Mouse (Mus musculus) liver, adult 2 months (tissue): ENCODE measurements around the gene Gm20219. TPM values are rescaled to one million over a fixed set of nuclear protein-coding genes. Genes with fewer than 3 reads are reported as not detected.

Experiments
- DNase-seq: peaks from one replicate; pipeline ENCODE4 v3.0.0-alpha.2; 2011; ENCODE audit warnings: low read depth, low spot score; ENCODE audit errors: extremely low read depth
- H3K27ac ChIP-seq: fragments of 200-500 bp; replicated peaks from 2 replicates; pipeline ENCODE4 v1.5.1; 2012; ENCODE audit warnings: low read depth, mild to moderate bottlenecking, control low read depth, inconsistent platforms, low read length; ENCODE audit not compliant: insufficient read depth
- H3K27me3 ChIP-seq: fragments of 200-500 bp; 2 replicates; pipeline ENCODE4 v1.6.1; 2012; ENCODE audit warnings: mild to moderate bottlenecking, moderate library complexity, low read length, inconsistent platforms; ENCODE audit not compliant: control insufficient read depth, insufficient read depth
- H3K36me3 ChIP-seq: fragments of 200-500 bp; 2 replicates; pipeline ENCODE4 v1.6.1; 2012; ENCODE audit warnings: low read length, inconsistent platforms; ENCODE audit not compliant: control insufficient read depth, insufficient read depth
- H3K4me1 ChIP-seq: fragments of 200-500 bp; 2 replicates; pipeline ENCODE4 v1.6.1; 2011; ENCODE audit warnings: low read length; ENCODE audit not compliant: control insufficient read depth, insufficient read depth
- H3K4me3 ChIP-seq: fragments of 200-500 bp; 2 replicates; pipeline ENCODE4 v1.5.1; 2011; ENCODE audit warnings: low read depth, mild to moderate bottlenecking, control low read depth, low read length, moderate library complexity; ENCODE audit not compliant: insufficient read depth
- H3K79me2 ChIP-seq: fragments of 200-500 bp; 2 replicates; pipeline ENCODE4 v1.6.1; 2012; ENCODE audit warnings: inconsistent platforms, mild to moderate bottlenecking, low read length, moderate library complexity; ENCODE audit not compliant: control insufficient read depth, insufficient read depth
- H3K9ac ChIP-seq: fragments of 200-500 bp; 2 replicates; pipeline ENCODE4 v1.6.1; 2012; ENCODE audit warnings: low read depth, mild to moderate bottlenecking, control low read depth, inconsistent platforms, low read length
- CTCF ChIP-seq: fragments of 200-500 bp; IDR thresholded peaks from 2 replicates; pipeline ENCODE4 v1.5.1; 2011; ENCODE audit warnings: low read depth, low read length, control low read depth
- POLR2A ChIP-seq: fragments of 200-500 bp; IDR thresholded peaks from 2 replicates; pipeline ENCODE4 v1.6.1; 2011; ENCODE audit warnings: low read length, control low read depth; ENCODE audit not compliant: insufficient read depth; ENCODE audit errors: extremely low read depth
- WGBS: fragments of 180-500 bp; shearing (Covaris S2); methylation state at CpG from one replicate; pipeline ENCODE4 v1.1.7; 2018; 5-methylcytosine and 5-hydroxymethylcytosine counted together
- polyA plus RNA-seq: library from polyadenylated mRNA; depleted of rRNA; stranded (reverse); fragments of >200 nt; gene quantifications from 2 replicates; pipeline ENCODE4 v1.2.3, GENCODE M21; 2012; rRNA removed
- total RNA-seq: library from RNA; depleted of rRNA; stranded (reverse); fragments of >200 nt; gene quantifications from 2 replicates; pipeline ENCODE4 v1.2.3, GENCODE M21; 2014; rRNA removed

Gm20219 gene
- not detected in 2 replicates for total RNA-seq
- polyA plus RNA-seq, result 0.14 and 0.31 TPM in 2 replicates

DNA sequence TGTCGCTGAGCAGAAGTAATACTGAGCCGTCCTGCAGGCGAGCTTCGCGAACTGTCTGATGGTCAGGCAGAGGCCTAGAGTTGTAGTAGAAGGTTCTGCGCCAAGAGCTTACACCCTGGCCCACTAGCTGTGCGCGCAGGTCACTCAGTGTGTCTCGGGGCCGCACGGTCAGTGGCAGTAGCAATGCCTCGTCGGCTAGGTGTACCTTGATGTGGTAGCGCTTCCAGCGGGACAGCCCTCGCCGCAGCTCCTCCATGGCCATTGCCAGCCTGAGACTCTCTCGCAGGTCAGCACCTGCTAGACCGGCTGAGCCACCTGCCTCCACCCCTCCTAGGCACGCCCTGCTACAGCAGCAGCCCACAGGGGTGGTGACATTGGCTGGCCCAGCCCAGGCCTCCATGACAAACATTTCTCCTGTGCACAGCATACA, at the start of gene Gm20219:
Gene Gm20219, minus strand, starts transcription at position 266 of the 430 bp plus-strand sequence.
- no peak for DNase-seq
- H3K4me1 ChIP-seq, result no peaks in the 10 kb centered on the region
- no peaks in the 10 kb centered on the region for H3K79me2 ChIP-seq
- H3K27ac ChIP-seq, result no peak within 1 kb of the TSS
- TF ChIP-seq CTCF (no peak), POLR2A (no peak)
- 71% methylated on average over 20 of the region's 20 CpGs for WGBS
- H3K36me3 ChIP-seq, result no peaks in the 10 kb centered on the region
- H3K9ac ChIP-seq, result no peak within 1 kb of the TSS
- no peaks in the 10 kb centered on the region for H3K27me3 ChIP-seq
- no peak within 1 kb of the TSS for H3K4me3 ChIP-seq

DNA sequence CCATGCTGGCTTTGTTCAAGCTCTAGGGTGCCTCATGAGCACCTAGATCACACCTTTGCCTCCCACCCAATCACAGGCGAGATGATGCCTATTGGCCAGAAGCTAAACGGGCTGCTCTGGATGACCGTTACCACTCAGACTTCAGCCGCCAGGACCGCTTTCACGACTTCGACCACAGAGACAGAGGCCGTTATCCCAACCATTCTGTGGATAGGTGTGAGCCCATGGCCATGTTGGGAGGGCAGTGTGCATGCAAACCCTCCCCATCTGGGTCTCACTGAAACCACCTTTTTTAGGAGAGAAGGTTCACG, 49.8 kb upstream of the Gm20219 start:
- no peak for TF ChIP-seq CTCF
- TF ChIP-seq POLR2A, result no peak
- 86% methylated on average over 9 of the region's 9 CpGs for WGBS
- no peak overlapping the region for H3K4me3 ChIP-seq

DNA sequence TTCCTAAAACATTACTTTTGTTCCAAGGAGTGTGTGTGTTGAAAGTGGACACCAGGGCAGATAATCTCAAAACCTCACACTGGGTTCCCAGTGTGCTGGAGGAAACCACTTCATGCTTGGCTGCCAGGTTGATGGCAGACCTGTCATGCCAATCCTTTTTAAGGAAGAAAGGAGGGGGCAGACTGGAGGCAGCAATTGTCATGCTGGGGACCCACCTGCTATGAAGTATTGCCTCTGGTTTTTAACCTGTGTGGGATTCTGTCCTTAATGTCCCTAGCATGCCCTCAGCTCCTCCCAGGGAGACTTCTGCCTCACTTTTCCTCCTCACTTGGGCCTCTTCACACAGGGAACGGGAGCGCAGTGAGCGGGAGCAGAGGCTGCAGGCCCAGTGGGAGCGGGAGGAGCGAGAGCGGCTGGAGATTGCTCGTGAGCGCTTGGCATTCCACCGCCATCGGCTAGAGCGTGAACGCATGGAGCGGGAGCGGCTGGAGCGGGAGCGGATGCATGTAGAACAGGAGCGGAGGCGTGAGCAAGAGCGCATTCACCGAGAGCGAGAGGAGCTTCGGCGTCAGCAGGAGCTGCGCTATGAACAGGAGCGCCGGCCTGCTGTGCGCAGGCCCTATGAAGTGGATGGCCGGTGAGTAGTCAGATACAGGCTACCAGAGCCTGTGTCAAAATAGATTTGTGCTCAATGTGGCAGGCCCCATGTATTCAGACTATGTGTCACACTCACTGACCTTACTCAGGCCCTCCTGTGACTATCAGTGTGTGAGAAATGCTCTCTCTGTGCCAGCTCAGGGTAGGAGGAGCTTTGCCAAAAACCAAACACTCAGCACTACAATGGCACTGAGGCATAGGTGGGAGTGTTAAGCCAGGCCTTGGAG, 49.2 kb upstream of the Gm20219 start:
- Histone ChIP-seq H3K4me3 (no peak overlapping the region), H3K4me1 (peaks cover 2% of the 10 kb centered on the region), H3K36me3 (peaks cover 57% of the 10 kb centered on the region), H3K9ac (no peak overlapping the region), H3K27ac (no peak overlapping the region), H3K27me3 (no peaks in the 10 kb centered on the region), H3K79me2 (peaks cover under 1% of the 10 kb centered on the region; the same call in 1 of the 2 replicates)
- no peak for DNase-seq
- TF ChIP-seq CTCF (no peak), POLR2A (no peak)
- WGBS, result 97% methylated on average over 28 of the region's 28 CpGs

More for the DNA sequence above, 49.8 kb upstream of the Gm20219 start:
- Histone ChIP-seq H3K36me3 (peaks cover 57% of the 10 kb centered on the region), H3K79me2 (peaks cover 4% of the 10 kb centered on the region; the same call in 1 of the 2 replicates), H3K27ac (no peak overlapping the region), H3K9ac (no peak overlapping the region), H3K4me1 (peaks cover 6% of the 10 kb centered on the region), H3K27me3 (no peaks in the 10 kb centered on the region)
- no peak for DNase-seq

DNA sequence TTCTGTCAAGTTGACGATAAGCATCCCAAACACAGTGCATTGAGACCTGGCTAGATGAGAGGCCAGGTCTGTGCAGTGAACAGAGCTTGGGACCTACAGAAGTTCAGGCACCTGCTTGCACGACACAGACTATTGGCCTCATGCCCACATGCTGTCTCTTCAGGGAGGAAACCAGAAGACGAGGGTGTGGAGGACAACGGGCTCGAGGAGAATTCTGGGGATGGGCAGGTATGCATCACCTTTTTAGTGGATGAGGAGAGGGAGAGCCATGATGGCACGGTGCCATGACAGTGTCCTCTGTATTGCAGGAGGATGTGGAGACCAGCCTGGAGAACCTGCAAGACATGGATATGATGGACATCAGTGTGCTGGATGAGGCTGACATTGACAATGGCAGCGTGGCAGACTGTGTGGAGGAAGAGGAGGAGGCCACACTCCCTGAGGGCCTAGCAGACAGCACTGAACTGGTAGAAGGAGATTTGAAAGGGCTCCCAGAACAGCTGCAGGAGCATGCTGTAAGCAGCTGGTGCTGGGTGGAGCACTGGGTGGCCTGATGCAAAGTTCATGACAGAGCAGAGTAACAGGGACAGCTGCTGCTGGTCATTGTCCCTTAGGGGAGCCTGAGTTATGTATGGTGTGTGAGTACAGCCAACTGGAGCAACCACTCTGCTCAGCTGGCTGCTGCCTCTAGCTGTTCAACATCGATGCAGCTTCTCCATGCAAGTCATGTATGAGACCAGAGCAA, 39.5 kb upstream of the Gm20219 start:
- Histone ChIP-seq H3K4me1 (no peaks in the 10 kb centered on the region), H3K27me3 (no peaks in the 10 kb centered on the region), H3K9ac (no peak overlapping the region), H3K4me3 (no peak overlapping the region), H3K27ac (no peak overlapping the region), H3K36me3 (peaks cover 68% of the 10 kb centered on the region), H3K79me2 (peaks cover 30% of the 10 kb centered on the region)
- TF ChIP-seq CTCF (no peak), POLR2A (no peak)
- no peak for DNase-seq
- WGBS, result 76% methylated on average over 8 of the region's 8 CpGs

DNA sequence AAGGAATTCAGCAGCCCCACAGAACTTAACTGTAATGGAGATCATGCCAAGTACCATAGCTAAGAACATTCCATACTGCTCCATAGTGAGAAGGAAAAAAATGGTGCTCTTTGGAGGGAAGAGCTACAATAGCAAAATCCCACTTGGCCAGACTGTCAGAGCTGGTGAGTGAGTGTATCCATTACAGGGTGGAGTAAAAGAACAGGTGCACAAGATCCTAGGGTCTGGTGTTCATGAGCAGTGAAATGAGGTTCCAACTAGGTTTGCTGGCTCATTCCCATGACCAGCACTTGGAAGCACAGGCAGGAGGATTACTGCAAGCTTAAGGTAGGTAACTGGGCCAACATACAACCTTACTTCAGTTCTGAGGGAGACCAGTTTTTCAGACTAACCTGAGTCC, 38.4 kb upstream of the Gm20219 start:
- H3K79me2 ChIP-seq, result peaks cover 41% of the 10 kb centered on the region
- H3K27me3 ChIP-seq, result no peaks in the 10 kb centered on the region
- H3K9ac ChIP-seq, result no peak overlapping the region
- no peak overlapping the region for H3K27ac ChIP-seq
- H3K36me3 ChIP-seq, result peaks cover 68% of the 10 kb centered on the region
- H3K4me1 ChIP-seq, result 0 out of 2 replicates have a peak, but pooled peaks cover 5% of the 10 kb centered on the region
- no peak for TF ChIP-seq POLR2A
- TF ChIP-seq CTCF, result no peak
- no peak for DNase-seq
- no peak overlapping the region for H3K4me3 ChIP-seq

DNA sequence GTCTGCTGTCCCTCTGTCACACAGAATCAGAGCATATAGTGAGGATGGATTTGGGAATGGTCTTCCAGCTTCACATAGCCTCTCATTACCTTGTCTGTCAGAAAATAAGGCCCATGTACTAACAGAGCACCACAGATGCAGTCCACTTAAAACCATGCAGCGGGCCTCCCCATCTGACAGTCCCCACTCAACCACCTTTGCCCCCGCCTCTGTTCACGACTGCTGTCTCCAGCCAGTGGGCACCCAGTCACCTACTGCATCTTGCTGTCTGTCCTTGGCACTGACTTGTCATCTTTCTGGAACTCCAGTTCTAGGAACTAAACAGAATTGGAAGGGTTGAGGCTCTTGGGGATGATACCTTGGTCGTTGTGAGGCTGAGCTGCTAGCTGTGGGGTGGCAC, 34.7 kb upstream of the Gm20219 start:
- no peak overlapping the region for H3K27ac ChIP-seq
- DNase-seq, result no peak
- no peaks in the 10 kb centered on the region for H3K27me3 ChIP-seq
- H3K79me2 ChIP-seq, result peaks cover 58% of the 10 kb centered on the region
- H3K4me1 ChIP-seq, result peaks cover 14% of the 10 kb centered on the region
- H3K9ac ChIP-seq, result no peak overlapping the region
- peaks cover 41% of the 10 kb centered on the region for H3K36me3 ChIP-seq
- no peak overlapping the region for H3K4me3 ChIP-seq
- no peak for TF ChIP-seq POLR2A
- TF ChIP-seq CTCF, result no peak
- WGBS, result 67% methylated on average over 4 of the region's 4 CpGs
